Mouse (Mus musculus) MEL (cell line): ENCODE measurements at regions not wholly inside any gene's neighbourhood (a gene's known extent, or its start where the extent isn't known, plus 50 kb on each side); places are given as distances from the start of the nearest gene placed in this dataset.

ENCODE experiments used
- CTCF ChIP-seq, 3 experiments: IDR thresholded peaks in 2 of 3; conservative IDR thresholded peaks in 1 of 3; 2 replicates each; pipeline ENCODE4 v1.5.1; 2011 to 2012; ENCODE audit warnings: low read length in 3 of 3, low read depth in 2 of 3, mild to moderate bottlenecking in 2 of 3, improper control_type of control experiment in 1 of 3, inconsistent platforms in 1 of 3, mixed read lengths in 1 of 3, moderate library complexity in 1 of 3; ENCODE audit not compliant: control insufficient read depth in 1 of 3, insufficient read depth in 1 of 3, poor library complexity in 1 of 3, severe bottlenecking in 1 of 3
- TAL1 ChIP-seq: IDR thresholded peaks from 2 replicates; pipeline ENCODE4 v1.6.1; 2012; ENCODE audit warnings: mild to moderate bottlenecking, inconsistent platforms, low read length, moderate library complexity, mixed read lengths
- TBP ChIP-seq: IDR thresholded peaks from 2 replicates; pipeline ENCODE4 v1.8.0; 2011; ENCODE audit warnings: low read depth, low read length, improper control_type of control experiment
- USF1 ChIP-seq: IDR thresholded peaks from 2 replicates; pipeline ENCODE4 v1.6.1; 2014; ENCODE audit warnings: low read depth, mild to moderate bottlenecking, inconsistent platforms, low read length, improper control_type of control experiment, moderate library complexity

DNA sequence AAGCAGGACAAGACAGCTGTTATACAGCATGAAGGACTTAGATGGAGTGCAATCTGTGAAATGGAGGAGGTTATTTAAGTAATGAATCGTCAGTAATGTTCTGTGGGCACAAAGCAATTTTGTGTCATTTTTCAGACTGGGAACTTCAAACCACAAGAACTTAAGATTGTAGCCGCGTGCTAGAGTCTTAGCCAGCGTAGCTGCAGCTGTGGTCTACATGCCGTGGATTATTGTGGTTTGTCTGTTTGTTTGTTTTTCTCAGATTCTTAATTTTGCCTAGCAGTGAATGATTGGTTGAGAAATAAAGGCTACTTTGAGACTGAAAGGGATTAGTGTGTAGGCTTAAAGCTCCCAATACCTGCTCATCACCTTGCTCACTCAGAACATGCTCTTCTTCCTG, 348.1 kb downstream of the Sfmbt2 start:
- TF ChIP-seq TBP = no peak
- no peak for TF ChIP-seq CTCF (IDR thresholded peaks at IDR 0.05 in 2 of 3, conservative IDR thresholded peaks at IDR 0.05 in 1 of 3; ENCODE audit: control insufficient read depth in 1 of 3, insufficient read depth in 1 of 3, low read depth in 2 of 3, low read length in 3 of 3, poor library complexity in 1 of 3, severe bottlenecking in 1 of 3)
- no peak for TF ChIP-seq TAL1
- no peak for TF ChIP-seq USF1
